Mouse (Mus musculus) heart, adult 2 months (tissue): ENCODE results near the gene Adcy7. TPM values are rescaled to one million over a fixed set of nuclear protein-coding genes. Genes with fewer than 3 reads are reported as not detected.

Experiments used
- DNase-seq, 2 experiments: peaks; one replicate each; pipeline ENCODE4 v3.0.0; 2021
- H3K27ac ChIP-seq: fragments of 200-600 bp; 2 replicates; pipeline ENCODE4 v1.8.1; 2022
- H3K27me3 ChIP-seq: fragments of 200-500 bp; 2 replicates; pipeline ENCODE4 v1.6.1; 2012; ENCODE audit warnings: mild to moderate bottlenecking, low read length, inconsistent platforms, mixed read lengths; ENCODE audit not compliant: control insufficient read depth, insufficient read depth
- H3K36me3 ChIP-seq: fragments of 200-500 bp; 2 replicates; pipeline ENCODE4 v1.6.1; 2012; ENCODE audit warnings: low read length, inconsistent platforms; ENCODE audit not compliant: control insufficient read depth, insufficient read depth
- H3K4me1 ChIP-seq: fragments of 200-500 bp; 2 replicates; pipeline ENCODE4 v1.6.1; 2011; ENCODE audit warnings: low read length; ENCODE audit not compliant: control insufficient read depth, insufficient read depth
- H3K4me3 ChIP-seq: fragments of 200-600 bp; 2 replicates; pipeline ENCODE4 v1.8.1; 2022
- H3K79me2 ChIP-seq: fragments of 200-500 bp; replicated peaks from 2 replicates; pipeline ENCODE4 v1.6.1; 2012; ENCODE audit warnings: mild to moderate bottlenecking, inconsistent platforms, low read length, moderate library complexity, mixed read lengths; ENCODE audit not compliant: control insufficient read depth, insufficient read depth
- H3K9ac ChIP-seq: fragments of 200-500 bp; 2 replicates; pipeline ENCODE4 v1.6.1; 2012; ENCODE audit warnings: low read depth, mild to moderate bottlenecking, control low read depth, inconsistent platforms, low read length, mixed read lengths
- CTCF ChIP-seq: fragments of 200-600 bp; IDR thresholded peaks from 2 replicates; pipeline ENCODE4 v1.8.1; 2022; ENCODE audit warnings: antibody characterized with exemption, mild to moderate bottlenecking, moderate library complexity
- EP300 ChIP-seq: fragments of 200-500 bp; IDR thresholded peaks from 2 replicates; pipeline ENCODE4 v1.6.1; 2011; ENCODE audit warnings: low read depth, low read length, control low read depth; ENCODE audit not compliant: insufficient read depth
- POLR2A ChIP-seq: fragments of 200-500 bp; IDR thresholded peaks from 2 replicates; pipeline ENCODE4 v1.6.1; 2011; ENCODE audit warnings: mild to moderate bottlenecking, low read depth, low read length, control low read depth; ENCODE audit not compliant: insufficient read depth
- WGBS: fragments of 180-500 bp; shearing (Covaris S2); methylation state at CpG from one replicate; pipeline ENCODE4 v1.1.7; 2018; 5-methylcytosine and 5-hydroxymethylcytosine counted together
- intact Hi-C: fragments of 180-260 bp; cut with DNase I; formaldehyde crosslinking; loops from one replicate; pipeline ENCODE4 v1.15.1; 2025
- polyA plus RNA-seq: library from polyadenylated mRNA; depleted of rRNA; stranded (reverse); fragments of >200 nt; gene quantifications from 2 replicates; pipeline ENCODE4 v1.2.3, GENCODE M21; 2012
- total RNA-seq, 2 experiments: library from RNA; stranded (reverse); gene quantifications; 2 replicates each; pipeline ENCODE4 v1.2.3; 2021

Gene Adcy7
- total and polyA plus RNA-seq, 3 experiments, result 5.9 to 10.5 (median 7.6) TPM

DNA sequence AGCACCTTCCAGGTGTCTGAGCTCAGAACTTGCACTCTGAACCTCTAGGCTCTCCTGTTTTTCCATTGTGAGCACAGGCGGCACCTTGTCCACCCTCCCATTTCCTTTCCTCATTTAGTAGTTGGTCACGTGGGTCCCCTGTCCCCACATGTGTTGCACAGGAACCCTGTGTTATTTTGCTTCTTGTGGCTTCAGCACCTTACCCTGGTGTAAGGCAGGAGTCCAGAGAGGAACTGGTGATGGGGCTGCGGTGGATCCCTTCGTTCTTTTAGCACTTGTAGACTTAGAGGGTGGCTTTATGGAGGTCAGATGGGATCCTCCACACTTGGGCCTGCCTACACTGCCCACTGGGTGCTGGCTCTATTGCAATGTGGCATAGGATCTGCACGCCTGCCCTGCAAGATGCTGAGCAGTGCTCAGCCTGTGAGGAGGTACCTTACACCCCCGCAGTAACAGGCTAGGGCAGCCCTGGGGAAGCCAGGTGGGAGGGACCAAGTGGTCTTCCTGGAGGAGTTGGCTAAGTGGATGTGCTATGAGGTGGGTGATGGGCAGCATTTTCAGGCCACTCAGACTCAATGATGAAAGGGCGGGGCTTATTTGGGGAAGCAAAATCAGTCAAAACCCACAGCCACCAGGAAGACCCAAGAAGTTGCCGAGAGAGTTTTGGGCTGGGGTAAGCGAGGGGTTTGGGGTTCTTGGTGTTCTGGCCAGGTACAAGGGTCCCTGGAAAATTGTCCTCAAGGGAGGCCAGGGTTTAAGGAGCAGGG, 21.6 kb downstream of the Adcy7 start:
- H3K27me3 ChIP-seq, result no peaks in the 10 kb centered on the region
- peak overlapping the region; percentile 7 for H3K27ac ChIP-seq
- H3K9ac ChIP-seq, result no peak overlapping the region
- TF ChIP-seq CTCF (no peak), POLR2A (0 out of 2 replicates have a peak, but pooled peaks have one; percentile 35)
- no peaks in the 10 kb centered on the region for H3K36me3 ChIP-seq
- H3K4me3 ChIP-seq, result no peak overlapping the region
- 75% methylated on average over 9 of the region's 9 CpGs for WGBS
- peaks cover 2% of the 10 kb centered on the region; the same call in 1 of the 2 replicates for H3K4me1 ChIP-seq
- intact Hi-C loops, result no loop called here
- no peaks in the 10 kb centered on the region for H3K79me2 ChIP-seq
- peak in 1 of 2 experiments; percentile 59 for DNase-seq

DNA sequence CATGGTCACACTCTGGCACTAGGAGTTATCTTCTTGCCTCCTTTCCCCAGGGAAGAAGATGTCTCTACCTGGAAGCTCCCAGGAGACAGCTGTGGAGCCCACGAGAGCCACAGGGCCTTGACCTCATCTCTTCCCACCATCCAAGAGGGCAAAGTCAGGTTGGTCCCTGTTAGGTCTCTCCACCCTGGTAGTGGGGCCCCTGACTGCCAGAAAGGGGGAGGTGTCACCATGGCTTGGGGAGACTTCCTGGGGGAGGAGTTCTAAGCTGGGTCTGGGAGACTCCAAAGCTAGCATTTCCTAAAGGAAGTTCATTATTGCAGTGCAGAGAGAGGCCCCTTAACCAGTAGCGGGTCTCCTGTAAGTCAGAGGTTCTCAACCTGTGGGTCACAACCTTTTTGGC, 22.8 kb downstream of the Adcy7 start:
- H3K9ac ChIP-seq, result no peak overlapping the region
- peaks cover 2% of the 10 kb centered on the region; the same call in 1 of the 2 replicates for H3K4me1 ChIP-seq
- intact Hi-C loops, result no loop called here
- no peaks in the 10 kb centered on the region for H3K27me3 ChIP-seq
- TF ChIP-seq POLR2A, result no peak
- no peak for TF ChIP-seq EP300
- no peak for TF ChIP-seq CTCF
- H3K4me3 ChIP-seq, result no peak overlapping the region
- H3K27ac ChIP-seq, result no peak overlapping the region; the same call in 1 of the 2 replicates
- no peaks in the 10 kb centered on the region for H3K79me2 ChIP-seq
- WGBS, result 67% methylated on average over 2 of the region's 2 CpGs
- H3K36me3 ChIP-seq, result no peaks in the 10 kb centered on the region
- no peak for DNase-seq

DNA sequence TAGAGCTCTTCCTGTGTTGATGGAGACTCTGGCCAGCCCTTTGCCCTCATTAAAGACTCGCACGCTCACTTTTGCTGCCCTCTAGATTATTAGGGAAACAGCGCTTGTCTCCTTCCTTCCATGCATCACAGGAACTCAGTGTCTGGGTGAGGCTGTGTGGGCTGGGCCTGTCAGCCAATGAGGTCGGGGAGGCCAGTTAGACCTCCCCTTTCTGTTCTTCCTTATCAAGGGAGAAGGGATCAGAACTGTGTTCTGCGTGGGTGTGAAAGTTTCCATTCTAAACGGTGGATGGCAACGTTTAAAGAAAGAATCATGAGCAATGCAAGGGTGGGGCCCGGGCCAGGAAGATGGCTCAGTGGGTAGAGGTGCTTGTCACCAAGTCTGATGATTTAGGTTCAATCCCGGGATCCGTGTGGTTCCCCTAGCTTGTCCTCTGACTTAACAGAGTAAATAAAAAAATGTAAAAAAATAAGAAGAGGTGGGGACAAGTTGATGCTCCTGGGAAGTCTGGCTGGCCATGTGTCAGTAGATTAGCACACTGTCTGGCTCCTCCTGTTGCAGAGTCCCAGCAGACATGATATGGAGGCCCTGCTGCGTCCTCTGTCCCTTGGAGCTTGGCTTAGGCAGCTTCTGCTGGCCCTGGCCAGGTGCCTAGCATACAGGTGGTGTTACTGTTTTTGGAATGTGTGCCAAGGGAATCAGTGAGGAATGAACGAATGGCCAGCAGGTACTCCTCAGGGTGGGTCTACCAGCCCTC, 26.0 kb downstream of the Adcy7 start:
- TF ChIP-seq CTCF (no peak), POLR2A (no peak), EP300 (no peak)
- H3K36me3 ChIP-seq, result no peaks in the 10 kb centered on the region
- H3K27ac ChIP-seq, result peak overlapping the region; percentile 15; the same call in 1 of the 2 replicates
- H3K9ac ChIP-seq, result no peak overlapping the region
- no peaks in the 10 kb centered on the region for H3K79me2 ChIP-seq
- peaks cover 3% of the 10 kb centered on the region; the same call in 1 of the 2 replicates for H3K4me1 ChIP-seq
- H3K27me3 ChIP-seq, result no peaks in the 10 kb centered on the region
- intact Hi-C loops, result no loop called here
- peak in 1 of 2 experiments; percentile 68 for DNase-seq
- WGBS, result 34% methylated on average over 12 of the region's 12 CpGs
- no peak overlapping the region for H3K4me3 ChIP-seq

DNA sequence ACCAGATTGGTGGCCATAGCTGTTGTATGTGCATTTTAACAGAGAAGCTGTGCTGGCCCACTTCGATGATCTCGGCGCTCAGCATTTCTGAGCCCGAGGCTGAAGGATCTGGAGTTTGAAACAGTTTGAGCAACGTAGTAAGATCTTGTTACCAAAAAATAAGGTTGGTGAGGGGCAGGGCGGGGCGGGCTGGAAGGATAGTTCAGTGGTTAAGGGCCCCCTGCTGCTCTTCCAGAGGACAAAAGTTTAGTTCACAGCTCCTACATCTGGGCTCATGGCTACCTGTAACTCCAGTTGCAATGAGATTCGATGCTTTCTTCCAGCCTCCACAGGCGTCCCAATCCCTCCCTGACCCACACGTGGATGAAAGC, 26.5 kb downstream of the Adcy7 start:
- H3K4me3 ChIP-seq, result no peak overlapping the region
- intact Hi-C loops, result no loop called here
- no peak for DNase-seq
- WGBS, result 86% methylated on average over 10 of the region's 10 CpGs
- no peaks in the 10 kb centered on the region for H3K27me3 ChIP-seq
- no peak overlapping the region for H3K9ac ChIP-seq
- H3K36me3 ChIP-seq, result no peaks in the 10 kb centered on the region
- H3K4me1 ChIP-seq, result peaks cover 3% of the 10 kb centered on the region; the same call in 1 of the 2 replicates
- H3K27ac ChIP-seq, result no peak overlapping the region; the same call in 1 of the 2 replicates
- H3K79me2 ChIP-seq, result no peaks in the 10 kb centered on the region
- TF ChIP-seq POLR2A, result no peak

DNA sequence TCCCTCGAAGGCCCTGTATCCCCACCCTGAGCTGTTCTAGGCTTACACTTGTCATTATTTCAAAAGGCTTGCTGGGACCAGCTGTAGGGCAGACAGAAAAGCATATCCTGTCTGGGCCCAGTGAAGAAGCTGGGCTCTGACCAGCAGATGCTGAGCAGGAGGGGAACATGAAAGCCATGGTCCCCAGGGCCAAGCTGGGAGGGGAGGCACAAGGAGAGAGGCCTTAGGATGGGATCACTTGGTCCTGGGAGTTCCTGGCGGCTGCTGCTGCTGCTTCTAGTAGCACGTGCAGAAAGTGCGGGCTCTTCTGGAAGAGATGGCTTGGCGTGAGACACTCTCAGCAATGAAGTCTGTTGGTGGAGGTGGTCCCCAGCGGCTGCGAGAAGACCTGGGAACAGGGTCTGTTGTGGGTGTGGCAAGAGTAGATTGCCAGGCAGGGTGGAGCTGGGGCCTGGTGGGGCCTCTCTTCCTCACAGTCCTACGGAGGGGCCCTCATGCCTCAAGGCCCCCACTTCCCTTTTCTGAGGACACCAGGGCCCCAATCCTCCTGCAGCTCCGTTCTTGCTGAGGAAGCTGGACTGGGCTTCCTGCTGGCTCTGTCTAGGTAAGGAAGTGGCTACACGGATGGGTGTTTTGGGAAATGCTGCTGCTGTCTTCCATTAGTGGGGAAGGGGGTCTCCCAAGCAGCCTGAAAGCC, 27.9 kb downstream of the Adcy7 start:
- Histone ChIP-seq H3K4me3 (no peak overlapping the region), H3K9ac (no peak overlapping the region), H3K27me3 (no peaks in the 10 kb centered on the region), H3K4me1 (peaks cover 3% of the 10 kb centered on the region; the same call in 1 of the 2 replicates), H3K79me2 (no peaks in the 10 kb centered on the region), H3K36me3 (no peaks in the 10 kb centered on the region), H3K27ac (peak overlapping the region; percentile 31)
- 65% methylated on average over 10 of the region's 10 CpGs for WGBS
- intact Hi-C loops, result no loop called here
- TF ChIP-seq POLR2A (no peak), EP300 (no peak), CTCF (no peak)
- peak in 1 of 2 experiments; percentile 67 for DNase-seq
